Mouse (Mus musculus) CH12.LX (cell line): ENCODE data around the gene Eef1e1. TPM values are rescaled to one million over a fixed set of nuclear protein-coding genes. Genes with fewer than 3 reads are reported as not detected.

Experiments
- DNase-seq: peaks from one replicate; pipeline ENCODE4 v3.0.0-alpha.2; 2013; ENCODE audit errors: extremely low read depth
- H3K27ac ChIP-seq: 2 replicates; pipeline ENCODE4 v1.5.1; 2012; ENCODE audit warnings: low read depth, mild to moderate bottlenecking, control low read depth, moderate library complexity; ENCODE audit not compliant: insufficient read depth
- H3K27me3 ChIP-seq: replicated peaks from 2 replicates; pipeline ENCODE3; 2012; ENCODE audit warnings: inconsistent platforms
- H3K36me3 ChIP-seq, 2 experiments: replicated peaks in 1 of 2; 2 replicates each; pipeline versions ENCODE3 to v1.6.1; 2012; ENCODE audit warnings: inconsistent platforms in 1 of 2, low read length in 1 of 2, mild to moderate bottlenecking in 1 of 2, mixed read lengths in 1 of 2, moderate library complexity in 1 of 2; ENCODE audit not compliant: control insufficient read depth in 1 of 2, insufficient read depth in 1 of 2
- H3K4me1 ChIP-seq, 2 experiments: 2 replicates each; pipeline ENCODE4 v1.6.1; 2012; ENCODE audit warnings: inconsistent platforms in 1 of 2, moderate library complexity in 1 of 2; ENCODE audit not compliant: insufficient read depth in 2 of 2, control insufficient read depth in 1 of 2
- H3K4me2 ChIP-seq: 2 replicates; pipeline ENCODE4 v1.6.1; 2012; ENCODE audit warnings: low read depth, mild to moderate bottlenecking, control low read depth; ENCODE audit not compliant: poor library complexity, insufficient read depth, severe bottlenecking
- H3K4me3 ChIP-seq, 3 experiments: fragments of 150-350 bp in 1 of 3; sonication (generic) in 1 of 3; replicated peaks in 1 of 3; 2 replicates each; pipeline versions ENCODE3 to v1.5.1; 2011 to 2012; ENCODE audit warnings: low read depth in 2 of 3, low read length in 2 of 3, mild to moderate bottlenecking in 2 of 3, moderate library complexity in 2 of 3, control low read depth in 1 of 3, improper control_type of control experiment in 1 of 3, inconsistent platforms in 1 of 3, mixed read lengths in 1 of 3; ENCODE audit not compliant: poor library complexity in 1 of 3
- H3K79me2 ChIP-seq: replicated peaks from 2 replicates; pipeline ENCODE4 v1.6.1; 2012; ENCODE audit warnings: mild to moderate bottlenecking, moderate library complexity; ENCODE audit not compliant: control insufficient read depth, poor library complexity, insufficient read depth, severe bottlenecking; ENCODE audit errors: extremely low read depth
- H3K9ac ChIP-seq: 2 replicates; pipeline ENCODE4 v1.6.1; 2012; ENCODE audit warnings: low read depth, mild to moderate bottlenecking, control low read depth, moderate library complexity; ENCODE audit not compliant: insufficient read depth
- H3K9me3 ChIP-seq: replicated peaks from 2 replicates; pipeline ENCODE3; 2012; ENCODE audit warnings: low read length, inconsistent platforms, mixed read lengths
- ELF1 ChIP-seq: IDR thresholded peaks from 2 replicates; pipeline ENCODE4 v1.6.1; 2014; ENCODE audit warnings: low read depth, mild to moderate bottlenecking, inconsistent platforms, low read length, improper control_type of control experiment
- ETS1 ChIP-seq: conservative IDR thresholded peaks from 2 replicates; pipeline ENCODE4 v1.6.1; 2012; ENCODE audit warnings: low read depth, mild to moderate bottlenecking, inconsistent platforms, low read length, improper control_type of control experiment, moderate library complexity
- HCFC1 ChIP-seq: IDR thresholded peaks from 2 replicates; pipeline ENCODE4 v1.6.1; 2012; ENCODE audit warnings: low read depth, mild to moderate bottlenecking, inconsistent platforms, low read length, improper control_type of control experiment
- JUN ChIP-seq: IDR thresholded peaks from 2 replicates; pipeline ENCODE4 v1.6.1; 2011; ENCODE audit warnings: low read depth, mild to moderate bottlenecking, low read length, improper control_type of control experiment, moderate library complexity; ENCODE audit not compliant: insufficient read depth
- MEF2A ChIP-seq: IDR thresholded peaks from 2 replicates; pipeline ENCODE4 v1.6.1; 2014; ENCODE audit warnings: low read depth, mild to moderate bottlenecking, inconsistent platforms, low read length, improper control_type of control experiment, borderline replicate concordance
- MXI1 ChIP-seq: IDR thresholded peaks from 2 replicates; pipeline ENCODE4 v1.6.1; 2011; ENCODE audit warnings: mild to moderate bottlenecking, low read depth, low read length, improper control_type of control experiment
- NELFE ChIP-seq: IDR thresholded peaks from 2 replicates; pipeline ENCODE4 v1.6.1; 2011; ENCODE audit warnings: low read depth, low read length, improper control_type of control experiment
- NRF1 ChIP-seq: IDR thresholded peaks from 2 replicates; pipeline ENCODE4 v1.6.1; 2014; ENCODE audit warnings: low read depth, mild to moderate bottlenecking, inconsistent platforms, low read length, improper control_type of control experiment, moderate library complexity
- POLR2AphosphoS2 ChIP-seq: IDR thresholded peaks from 2 replicates; pipeline ENCODE4 v1.6.1; 2011; ENCODE audit warnings: low read depth, low read length, improper control_type of control experiment
- SMC3 ChIP-seq: IDR thresholded peaks from 2 replicates; pipeline ENCODE4 v1.6.1; 2011; ENCODE audit warnings: low read depth, low read length, improper control_type of control experiment
- TCF12 ChIP-seq: IDR thresholded peaks from 2 replicates; pipeline ENCODE4 v1.6.1; 2014; ENCODE audit warnings: low read depth, mild to moderate bottlenecking, inconsistent platforms, low read length, improper control_type of control experiment
- USF2 ChIP-seq: conservative IDR thresholded peaks from 2 replicates; pipeline ENCODE4 v1.6.1; 2011; ENCODE audit warnings: low read depth, low read length, improper control_type of control experiment
- ZKSCAN1 ChIP-seq: IDR thresholded peaks from 2 replicates; pipeline ENCODE4 v1.6.1; 2012; ENCODE audit warnings: low read depth, inconsistent platforms, low read length, improper control_type of control experiment, borderline replicate concordance
- ZMIZ1 ChIP-seq: IDR thresholded peaks from 2 replicates; pipeline ENCODE4 v1.6.1; 2012; ENCODE audit warnings: low read depth, mild to moderate bottlenecking, inconsistent platforms, low read length, improper control_type of control experiment
- ZNF384 ChIP-seq: IDR thresholded peaks from 2 replicates; pipeline ENCODE4 v1.6.1; 2012; ENCODE audit warnings: low read depth, low read length, improper control_type of control experiment, inconsistent platforms
- dilution Hi-C: fragments of 300-500 bp; cut with MboI; formaldehyde crosslinking; loops from 2 replicates; pipeline ENCODE4 v1.14.3; 2020; ENCODE audit warnings: low sequenced_read_pairs; ENCODE audit not compliant: extremely low pct_unique_long_range_greater_than_20kb, extremely low pct_ligation_motif_present
- in situ Hi-C: fragments of 300-500 bp; cut with MboI; formaldehyde crosslinking; loops from 3 replicates; pipeline ENCODE4 v1.14.3; 2019; ENCODE audit warnings: low sequenced_read_pairs, low pct_ligation_motif_present, low pct_unique_long_range_greater_than_20kb, mixed read lengths
- polyA plus RNA-seq: library from polyadenylated mRNA; unstranded; fragments of >175 nt; gene quantifications from 2 replicates; pipeline ENCODE4 v1.2.1, GENCODE M21; 2012; ENCODE audit warnings: low read depth; ENCODE audit not compliant: insufficient read length
- total RNA-seq, 2 experiments: library from RNA; depleted of rRNA; stranded (reverse); fragments of 300-350 nt in 1 of 2; fragments of >200 nt in 1 of 2; gene quantifications; 2 replicates each; pipeline ENCODE4 v1.2.3; 2012 to 2014

Gene Eef1e1
- total and polyA plus RNA-seq, 3 experiments, result 123 to 151 (median 148) TPM

DNA sequence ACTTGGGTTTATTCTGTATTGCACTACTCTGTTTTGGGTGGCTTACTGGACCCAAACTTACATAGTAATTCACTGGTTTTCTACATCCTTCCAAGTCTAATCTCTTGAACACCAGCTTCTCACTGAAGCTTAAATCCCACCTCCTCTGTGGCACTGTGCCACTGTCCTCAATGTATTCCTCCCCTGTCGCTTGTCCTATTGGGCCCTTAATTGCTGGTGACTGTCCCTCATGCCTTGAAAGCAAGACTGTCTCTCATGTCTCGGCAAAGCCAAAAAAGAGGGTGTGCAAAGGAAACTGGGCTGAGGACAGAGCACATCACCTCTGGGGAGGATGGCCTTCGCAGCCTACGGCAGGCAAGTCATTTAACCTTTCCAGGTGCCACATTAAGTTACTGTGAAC lies 993 bp downstream of the Eef1e1 start:
- in situ Hi-C loops, result no loop called here
- peaks cover 30% of the 10 kb centered on the region for H3K79me2 ChIP-seq
- H3K4me3 ChIP-seq, result peak overlapping the region; percentile 95 to 99 (median 97)
- dilution Hi-C loops, result no loop called here
- no peak for TF ChIP-seq ZNF384
- no peak for TF ChIP-seq SMC3
- no peak for TF ChIP-seq POLR2AphosphoS2
- no peak for TF ChIP-seq TCF12
- peak; percentile 9 for DNase-seq
- H3K9ac ChIP-seq, result peak overlapping the region; percentile 82
- no peak overlapping the region for H3K27ac ChIP-seq
- peak overlapping the region; percentile 69 for H3K4me2 ChIP-seq
- peaks cover 8% of the 10 kb centered on the region for H3K9me3 ChIP-seq
- H3K27me3 ChIP-seq, result no peaks in the 10 kb centered on the region
- H3K4me1 ChIP-seq, result peaks cover 3 to 12% of the 10 kb centered on the region in 2 experiments; a peak in 3 of 4 replicates
- H3K36me3 ChIP-seq, result peaks cover 29 to 42% of the 10 kb centered on the region in 2 experiments

DNA sequence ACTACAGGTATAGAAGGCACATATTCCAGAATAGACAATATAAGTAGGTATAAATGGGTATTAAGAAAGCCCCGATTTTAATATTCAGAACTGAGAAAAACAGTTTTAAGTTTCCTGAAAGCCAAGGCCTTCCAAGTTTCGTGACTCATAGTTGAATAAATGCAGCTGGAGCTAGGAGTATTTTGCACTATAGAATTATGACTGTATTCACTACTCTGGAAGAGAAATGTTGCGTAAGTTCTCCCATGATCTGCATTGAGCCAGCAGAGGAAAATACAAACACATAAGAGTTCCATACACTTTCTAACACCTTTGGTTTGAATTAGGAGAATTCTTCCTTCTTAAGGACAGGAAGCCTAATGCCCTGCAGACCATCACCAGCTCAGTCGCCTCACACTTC lies 8.6 kb downstream of the Eef1e1 start:
- Histone ChIP-seq H3K9ac (no peak overlapping the region), H3K79me2 (peaks cover 6% of the 10 kb centered on the region), H3K27ac (no peak overlapping the region), H3K4me1 (no peaks in the 10 kb centered on the region), H3K36me3 (peaks cover 75 to 94% of the 10 kb centered on the region in 2 experiments), H3K4me2 (no peak overlapping the region), H3K4me3 (no peak overlapping the region), H3K9me3 (no peaks in the 10 kb centered on the region), H3K27me3 (no peaks in the 10 kb centered on the region)
- dilution Hi-C loops, result no loop called here
- no peak for TF ChIP-seq ZMIZ1
- no peak for TF ChIP-seq TCF12
- TF ChIP-seq HCFC1, result no peak
- no peak for TF ChIP-seq MXI1
- no peak for TF ChIP-seq USF2
- no peak for TF ChIP-seq MEF2A
- TF ChIP-seq JUN, result no peak
- no peak for TF ChIP-seq ETS1
- no peak for TF ChIP-seq NELFE
- TF ChIP-seq NRF1, result no peak
- no peak for TF ChIP-seq ELF1
- TF ChIP-seq ZKSCAN1, result no peak
- TF ChIP-seq ZNF384, result no peak
- in situ Hi-C loops, result no loop called here
- no peak for DNase-seq
